Mouse (Mus musculus): ENCODE data around the gene Serhl. TPM values are rescaled to one million over a fixed set of nuclear protein-coding genes. Genes with fewer than 3 reads are reported as not detected.

Serhl gene
- polyA plus RNA-seq, 1 experiment from 2014 or later = 80.1 TPM

DNA sequence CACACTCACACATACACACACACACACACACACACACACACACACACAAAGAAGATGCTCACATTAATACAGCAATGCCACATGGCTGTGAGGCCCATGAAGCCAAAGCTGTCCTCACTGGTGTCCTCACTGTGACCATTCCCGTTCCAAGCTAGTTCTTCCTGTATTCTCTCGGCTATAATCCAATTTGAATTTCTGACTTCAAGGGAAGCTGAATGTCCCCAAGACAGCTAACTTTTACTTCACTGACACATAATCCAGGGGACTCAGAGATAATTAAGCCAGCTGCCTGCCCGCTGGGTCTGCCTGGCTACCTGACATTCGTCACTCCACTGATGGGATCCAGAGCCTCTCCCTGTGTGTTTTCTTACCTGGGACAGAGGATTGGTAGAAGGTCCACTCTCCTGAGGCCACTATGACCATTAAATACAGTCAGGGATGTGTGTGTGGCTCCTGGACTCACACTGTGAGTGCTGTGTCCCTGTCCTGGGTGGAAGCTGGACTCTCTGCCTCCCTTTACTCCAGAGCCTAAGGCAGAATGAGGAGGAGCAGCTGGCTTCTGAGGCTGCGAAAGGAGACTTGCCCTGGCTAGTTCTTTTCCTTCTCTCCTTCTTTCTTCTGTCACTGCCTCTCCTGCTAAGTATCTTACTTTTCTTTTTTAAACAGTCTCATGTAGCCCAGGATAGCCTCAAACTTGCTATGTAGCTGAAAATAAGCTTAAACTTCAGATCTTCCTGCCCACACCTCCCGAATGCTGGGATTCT lies 36.8 kb upstream of the Serhl start:
- Histone ChIP-seq H3K9me3 (ENCODE audit: control insufficient read depth, low read length) (no peaks in the 10 kb centered on the region), H3K27ac (replicated peaks in 1 of 2; ENCODE audit: control insufficient read depth in 1 of 2, insufficient read depth in 1 of 2, low read depth in 2 of 2, low read length in 2 of 2) (0 out of 4 replicates have a peak overlapping the region, but pooled peaks of 1 of the 2 experiments have one; percentile 41), H3K4me2 (ENCODE audit: low read length) (no peak overlapping the region), H3K4me3 (ENCODE audit: control insufficient read depth in 1 of 2, insufficient read depth in 1 of 2, low read depth in 1 of 2, low read length in 2 of 2) (no peak overlapping the region), H3K9ac (ENCODE audit: low read length) (peak overlapping the region; percentile 30; the same call in 1 of the 2 replicates), H3K4me1 (ENCODE audit: control insufficient read depth in 2 of 2, insufficient read depth in 2 of 2, low read length in 2 of 2) (peaks cover 11 to 26% of the 10 kb centered on the region in 2 experiments), H3K36me3 (ENCODE audit: control insufficient read depth, insufficient read depth, low read length) (no peaks in the 10 kb centered on the region), H3K27me3 (ENCODE audit: control insufficient read depth, insufficient read depth, low read length) (no peaks in the 10 kb centered on the region)
- no peak for ATAC-seq (ENCODE audit: insufficient number of reproducible peaks, insufficient read depth, low FRiP score, low read depth)
- 60% methylated on average over 6 of the region's 6 CpGs for WGBS

DNA sequence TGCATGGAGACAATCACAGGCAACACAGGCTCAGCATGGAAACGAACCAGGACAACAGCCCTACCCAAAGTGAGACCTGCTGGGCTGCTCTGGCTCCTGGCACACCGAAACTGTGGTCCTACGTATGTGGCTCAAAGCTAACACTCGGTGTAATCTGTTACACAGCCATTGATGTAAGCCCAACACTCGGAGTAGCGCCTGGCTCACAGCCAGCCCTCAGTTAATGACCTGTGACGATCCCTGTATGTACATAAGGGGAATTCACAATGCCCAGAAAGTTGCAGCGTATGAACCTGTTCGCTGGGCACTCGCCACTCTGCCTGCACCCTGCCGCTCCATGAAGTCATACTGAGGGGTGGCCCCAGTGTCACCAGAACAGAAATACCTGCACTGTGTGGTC lies 36.0 kb upstream of the Serhl start:
- no peaks in the 10 kb centered on the region for H3K27me3 ChIP-seq (ENCODE audit: control insufficient read depth, insufficient read depth, low read length)
- no peaks in the 10 kb centered on the region for H3K9me3 ChIP-seq (ENCODE audit: control insufficient read depth, low read length)
- no peak overlapping the region for H3K4me3 ChIP-seq (ENCODE audit: control insufficient read depth in 1 of 2, insufficient read depth in 1 of 2, low read depth in 1 of 2, low read length in 2 of 2)
- no peak overlapping the region for H3K4me2 ChIP-seq (ENCODE audit: low read length)
- WGBS = 37% methylated on average over 11 of the region's 11 CpGs
- peaks cover 15 to 33% of the 10 kb centered on the region in 2 experiments for H3K4me1 ChIP-seq (ENCODE audit: control insufficient read depth in 2 of 2, insufficient read depth in 2 of 2, low read length in 2 of 2)
- H3K9ac ChIP-seq (ENCODE audit: low read length) = no peak overlapping the region
- H3K36me3 ChIP-seq (ENCODE audit: control insufficient read depth, insufficient read depth, low read length) = no peaks in the 10 kb centered on the region
- peak overlapping the region in 1 of 2 experiments; percentile 41; a peak in 2 of 4 replicates for H3K27ac ChIP-seq (replicated peaks in 1 of 2; ENCODE audit: control insufficient read depth in 1 of 2, insufficient read depth in 1 of 2, low read depth in 2 of 2, low read length in 2 of 2)
- ATAC-seq (ENCODE audit: insufficient number of reproducible peaks, insufficient read depth, low FRiP score, low read depth) = no peak

DNA sequence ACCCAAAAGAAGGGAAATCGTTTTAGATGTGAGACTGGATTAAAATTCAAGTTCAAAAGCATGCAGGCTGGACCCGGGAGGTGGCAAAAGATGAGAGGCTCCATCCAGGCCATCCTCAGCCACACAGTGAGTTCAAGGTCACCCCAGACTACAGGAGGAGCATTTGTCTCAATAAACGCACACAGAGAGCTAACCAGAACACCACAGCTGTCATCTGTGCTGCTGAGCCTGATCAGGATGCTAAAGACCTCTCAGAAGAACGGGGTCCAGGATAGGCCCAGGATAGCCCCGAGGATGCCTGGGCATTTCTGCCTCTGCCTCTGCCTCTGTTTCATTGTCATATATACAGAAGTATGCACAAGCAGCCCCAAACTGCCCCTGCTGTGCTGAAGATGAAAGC lies 33.7 kb upstream of the Serhl start:
- H3K36me3 ChIP-seq (ENCODE audit: control insufficient read depth, insufficient read depth, low read length) = no peaks in the 10 kb centered on the region
- H3K4me1 ChIP-seq (ENCODE audit: control insufficient read depth in 2 of 2, insufficient read depth in 2 of 2, low read length in 2 of 2) = peaks cover 21 to 47% of the 10 kb centered on the region in 2 experiments
- no peaks in the 10 kb centered on the region for H3K27me3 ChIP-seq (ENCODE audit: control insufficient read depth, insufficient read depth, low read length)
- 22% methylated on average over 5 of the region's 5 CpGs for WGBS
- peak overlapping the region in 1 of 2 experiments; percentile 37; a peak in 1 of 4 replicates for H3K4me3 ChIP-seq (ENCODE audit: control insufficient read depth in 1 of 2, insufficient read depth in 1 of 2, low read depth in 1 of 2, low read length in 2 of 2)
- H3K4me2 ChIP-seq (ENCODE audit: low read length) = peak overlapping the region; percentile 72
- peak overlapping the region; percentile 62; the same call in 1 of the 2 replicates for H3K9ac ChIP-seq (ENCODE audit: low read length)
- no peak for ATAC-seq (ENCODE audit: insufficient number of reproducible peaks, insufficient read depth, low FRiP score, low read depth)
- peak overlapping the region; percentile 43 to 96 for H3K27ac ChIP-seq (replicated peaks in 1 of 2; ENCODE audit: control insufficient read depth in 1 of 2, insufficient read depth in 1 of 2, low read depth in 2 of 2, low read length in 2 of 2)
- H3K9me3 ChIP-seq (ENCODE audit: control insufficient read depth, low read length) = no peaks in the 10 kb centered on the region

DNA sequence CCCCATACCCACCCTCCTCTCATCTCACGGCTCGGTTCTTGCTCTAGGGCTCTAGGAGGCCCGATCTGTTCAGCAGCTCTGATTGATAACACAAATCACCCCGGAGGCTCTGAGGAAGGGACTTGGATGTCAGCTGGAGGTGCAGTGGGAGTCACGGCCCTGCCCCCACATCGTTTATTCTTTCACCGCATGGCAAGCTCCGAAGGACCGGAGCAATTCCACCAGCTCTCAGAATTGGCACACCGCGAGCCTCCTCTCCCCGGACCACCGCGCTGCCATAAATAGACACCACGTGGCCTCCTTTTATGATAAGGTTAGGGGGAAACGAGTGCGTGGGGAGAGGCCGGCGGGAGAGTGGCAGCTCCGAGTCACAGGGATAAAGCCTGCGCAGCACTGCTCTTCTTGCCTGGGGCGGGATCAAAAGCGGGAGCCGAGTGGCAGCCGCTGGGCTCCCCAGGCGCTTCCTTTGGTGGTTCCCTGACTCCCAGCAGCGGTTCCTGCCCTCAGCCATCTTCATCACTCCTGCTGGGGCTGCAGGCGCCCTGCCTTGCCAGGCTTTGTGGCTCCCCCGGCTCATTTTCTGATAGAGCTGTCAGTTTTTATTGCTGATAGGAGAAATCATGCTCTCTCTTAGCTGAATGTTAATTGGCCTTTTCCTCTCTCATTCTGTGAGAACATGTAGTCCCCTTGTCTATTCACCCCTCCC lies 32.8 kb upstream of the Serhl start:
- ATAC-seq (ENCODE audit: insufficient number of reproducible peaks, insufficient read depth, low FRiP score, low read depth) = peak; percentile 84
- Histone ChIP-seq H3K4me3 (ENCODE audit: control insufficient read depth in 1 of 2, insufficient read depth in 1 of 2, low read depth in 1 of 2, low read length in 2 of 2) (peak overlapping the region; percentile 37 to 43), H3K27me3 (ENCODE audit: control insufficient read depth, insufficient read depth, low read length) (no peaks in the 10 kb centered on the region), H3K27ac (replicated peaks in 1 of 2; ENCODE audit: control insufficient read depth in 1 of 2, insufficient read depth in 1 of 2, low read depth in 2 of 2, low read length in 2 of 2) (peak overlapping the region; percentile 88 to 96), H3K36me3 (ENCODE audit: control insufficient read depth, insufficient read depth, low read length) (no peaks in the 10 kb centered on the region), H3K4me2 (ENCODE audit: low read length) (peak overlapping the region; percentile 72), H3K4me1 (ENCODE audit: control insufficient read depth in 2 of 2, insufficient read depth in 2 of 2, low read length in 2 of 2) (peaks cover 23 to 47% of the 10 kb centered on the region in 2 experiments), H3K9me3 (ENCODE audit: control insufficient read depth, low read length) (no peaks in the 10 kb centered on the region), H3K9ac (ENCODE audit: low read length) (peak overlapping the region; percentile 62)
- WGBS = under 1% methylated on average over 29 of the region's 29 CpGs

DNA sequence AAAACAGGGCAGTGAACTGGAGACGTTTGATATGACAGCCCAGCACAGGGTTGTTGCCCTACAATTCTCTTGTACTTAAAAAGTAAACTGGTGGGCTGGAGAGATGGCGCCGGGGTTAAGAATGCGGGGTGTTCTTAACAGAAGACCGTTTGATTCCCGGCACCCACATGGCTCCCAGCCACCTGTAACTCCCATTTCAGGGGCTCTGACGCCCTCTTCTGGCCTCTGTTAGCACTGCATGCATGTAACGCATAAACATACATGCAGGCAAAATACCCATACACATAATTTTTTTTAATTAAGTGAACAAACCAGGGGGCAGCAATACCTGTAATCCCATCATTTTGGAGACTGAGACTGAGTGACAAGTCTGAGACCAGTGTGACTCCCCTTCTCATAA lies 31.8 kb upstream of the Serhl start:
- H3K4me3 ChIP-seq (ENCODE audit: control insufficient read depth in 1 of 2, insufficient read depth in 1 of 2, low read depth in 1 of 2, low read length in 2 of 2) = no peak overlapping the region
- no peaks in the 10 kb centered on the region for H3K36me3 ChIP-seq (ENCODE audit: control insufficient read depth, insufficient read depth, low read length)
- peaks cover 24 to 47% of the 10 kb centered on the region in 2 experiments for H3K4me1 ChIP-seq (ENCODE audit: control insufficient read depth in 2 of 2, insufficient read depth in 2 of 2, low read length in 2 of 2)
- H3K9ac ChIP-seq (ENCODE audit: low read length) = no peak overlapping the region
- H3K27ac ChIP-seq (replicated peaks in 1 of 2; ENCODE audit: control insufficient read depth in 1 of 2, insufficient read depth in 1 of 2, low read depth in 2 of 2, low read length in 2 of 2) = peak overlapping the region; percentile 88 to 96
- 65% methylated on average over 8 of the region's 8 CpGs for WGBS
- H3K9me3 ChIP-seq (ENCODE audit: control insufficient read depth, low read length) = no peaks in the 10 kb centered on the region
- H3K27me3 ChIP-seq (ENCODE audit: control insufficient read depth, insufficient read depth, low read length) = no peaks in the 10 kb centered on the region
- no peak for ATAC-seq (ENCODE audit: insufficient number of reproducible peaks, insufficient read depth, low FRiP score, low read depth)
- no peak overlapping the region for H3K4me2 ChIP-seq (ENCODE audit: low read length)

DNA sequence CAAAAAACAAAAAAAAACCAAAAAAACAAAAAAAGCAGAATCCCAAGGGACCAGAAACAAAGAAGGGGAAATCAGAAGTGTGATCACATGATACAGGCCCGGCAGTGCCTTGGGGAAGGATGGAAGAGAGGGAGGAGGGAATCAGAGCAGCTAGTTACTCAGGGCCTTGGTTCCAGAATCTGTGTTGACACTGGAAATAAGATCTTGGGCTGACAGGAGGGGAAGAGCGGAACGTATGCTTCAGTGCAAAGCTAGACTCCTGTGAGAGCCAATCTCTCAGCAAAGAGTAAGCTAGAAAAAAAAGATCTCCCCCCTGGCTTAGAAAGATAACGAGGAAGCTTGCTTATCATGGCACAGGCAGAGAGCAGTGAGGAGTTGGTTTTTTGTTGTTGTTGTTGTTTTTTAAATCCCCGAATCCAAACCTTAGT lies 30.1 kb upstream of the Serhl start:
- Histone ChIP-seq H3K27ac (replicated peaks in 1 of 2; ENCODE audit: control insufficient read depth in 1 of 2, insufficient read depth in 1 of 2, low read depth in 2 of 2, low read length in 2 of 2) (no peak overlapping the region), H3K36me3 (ENCODE audit: control insufficient read depth, insufficient read depth, low read length) (no peaks in the 10 kb centered on the region), H3K9ac (ENCODE audit: low read length) (no peak overlapping the region), H3K4me2 (ENCODE audit: low read length) (no peak overlapping the region), H3K4me1 (ENCODE audit: control insufficient read depth in 2 of 2, insufficient read depth in 2 of 2, low read length in 2 of 2) (peaks cover 20 to 39% of the 10 kb centered on the region in 2 experiments), H3K27me3 (ENCODE audit: control insufficient read depth, insufficient read depth, low read length) (no peaks in the 10 kb centered on the region), H3K4me3 (ENCODE audit: control insufficient read depth in 1 of 2, insufficient read depth in 1 of 2, low read depth in 1 of 2, low read length in 2 of 2) (no peak overlapping the region), H3K9me3 (ENCODE audit: control insufficient read depth, low read length) (no peaks in the 10 kb centered on the region)
- no peak for ATAC-seq (ENCODE audit: insufficient number of reproducible peaks, insufficient read depth, low FRiP score, low read depth)
- 37% methylated on average over 5 of the region's 5 CpGs for WGBS

DNA sequence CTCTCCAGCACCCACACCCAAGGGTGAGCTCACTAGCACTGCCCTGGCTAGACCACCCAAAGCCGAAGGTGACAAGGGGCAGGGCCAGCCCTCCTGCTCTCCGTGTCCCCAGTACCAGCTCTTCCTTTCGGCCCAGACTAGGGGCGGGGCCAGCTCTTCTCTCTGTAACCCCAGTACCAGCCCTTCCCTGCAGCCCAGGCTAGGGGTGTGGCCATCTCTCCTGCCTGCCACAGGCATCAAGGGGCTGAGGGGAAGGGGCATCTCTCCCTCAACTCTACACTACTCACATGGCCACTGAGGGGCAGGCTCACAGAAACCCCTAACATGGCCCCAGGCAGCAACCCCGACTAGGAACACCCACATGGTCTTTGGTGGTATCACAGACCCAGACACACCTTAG lies 27.6 kb upstream of the Serhl start:
- Histone ChIP-seq H3K4me1 (ENCODE audit: control insufficient read depth in 2 of 2, insufficient read depth in 2 of 2, low read length in 2 of 2) (peaks cover 17 to 27% of the 10 kb centered on the region in 2 experiments), H3K27ac (replicated peaks in 1 of 2; ENCODE audit: control insufficient read depth in 1 of 2, insufficient read depth in 1 of 2, low read depth in 2 of 2, low read length in 2 of 2) (no peak overlapping the region), H3K36me3 (ENCODE audit: control insufficient read depth, insufficient read depth, low read length) (no peaks in the 10 kb centered on the region), H3K4me2 (ENCODE audit: low read length) (0 out of 2 replicates have a peak overlapping the region, but pooled peaks have one; percentile 10), H3K27me3 (ENCODE audit: control insufficient read depth, insufficient read depth, low read length) (no peaks in the 10 kb centered on the region), H3K4me3 (ENCODE audit: control insufficient read depth in 1 of 2, insufficient read depth in 1 of 2, low read depth in 1 of 2, low read length in 2 of 2) (no peak overlapping the region), H3K9me3 (ENCODE audit: control insufficient read depth, low read length) (no peaks in the 10 kb centered on the region), H3K9ac (ENCODE audit: low read length) (no peak overlapping the region)
- peak; percentile 22; the same call in 1 of the 2 replicates for ATAC-seq (ENCODE audit: insufficient number of reproducible peaks, insufficient read depth, low FRiP score, low read depth)
- WGBS = 15% methylated on average over 5 of the region's 5 CpGs
